Mouse (Mus musculus) erythroblast, embryonic 14.5 days (primary cell): ENCODE data around the gene Usp32.

Experiments
- GATA1 ChIP-seq: IDR thresholded peaks from 2 replicates; pipeline ENCODE4 v1.6.1; 2012; ENCODE audit warnings: low read length, inconsistent platforms, mixed read lengths
- TAL1 ChIP-seq: IDR thresholded peaks from 3 replicates; pipeline ENCODE4 v1.6.1; 2012; ENCODE audit warnings: low read length, inconsistent platforms, mixed read lengths

GRCm38 (mm10) chr11:85170058-85170740, 30.2 kb upstream of the Usp32 start, which contains the start of gene 1700125H20Rik:
- no peak for TF ChIP-seq TAL1
- TF ChIP-seq GATA1: no peak; the same call in 1 of the 2 replicates
